Mouse (Mus musculus) inflammation-experienced regulatory T-cells, adult 6 months (primary cell): ENCODE data around the gene Tas2r144. TPM values are rescaled to one million over a fixed set of nuclear protein-coding genes. Genes with fewer than 3 reads are reported as not detected.

Experiments
- ATAC-seq: one replicate; pipeline ENCODE4 v1.8.0; 2017
- polyA plus RNA-seq, 3 experiments: library from polyadenylated mRNA; unstranded; fragments of 100-300 nt; shearing (Covaris generic); gene quantifications; one replicate each; pipeline ENCODE4 v1.2.1; 2017

The Tas2r144 gene
- polyA plus RNA-seq = not detected

DNA sequence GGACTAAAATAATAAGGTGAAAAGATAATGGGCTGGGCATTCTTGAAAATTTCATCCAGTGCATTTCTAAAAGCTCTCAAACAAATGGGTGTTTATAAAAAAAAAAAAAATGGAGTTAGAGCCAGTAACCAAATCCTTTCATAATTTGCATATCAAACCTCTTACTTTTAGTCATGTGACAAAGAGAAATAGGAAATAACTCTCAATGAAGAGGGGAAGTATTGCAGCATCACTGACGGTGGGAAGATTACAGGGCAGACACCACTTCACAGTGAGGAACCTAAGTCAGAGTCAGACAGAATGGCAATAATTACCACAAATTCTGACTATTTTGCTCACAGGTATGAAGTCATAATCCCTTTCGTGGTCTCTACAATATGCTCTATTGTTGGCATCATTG is at the start of gene Tas2r144:
Tas2r144 (plus strand) TSS at position 301 of the 400 bp plus-strand sequence.
- ATAC-seq = no peak

DNA sequence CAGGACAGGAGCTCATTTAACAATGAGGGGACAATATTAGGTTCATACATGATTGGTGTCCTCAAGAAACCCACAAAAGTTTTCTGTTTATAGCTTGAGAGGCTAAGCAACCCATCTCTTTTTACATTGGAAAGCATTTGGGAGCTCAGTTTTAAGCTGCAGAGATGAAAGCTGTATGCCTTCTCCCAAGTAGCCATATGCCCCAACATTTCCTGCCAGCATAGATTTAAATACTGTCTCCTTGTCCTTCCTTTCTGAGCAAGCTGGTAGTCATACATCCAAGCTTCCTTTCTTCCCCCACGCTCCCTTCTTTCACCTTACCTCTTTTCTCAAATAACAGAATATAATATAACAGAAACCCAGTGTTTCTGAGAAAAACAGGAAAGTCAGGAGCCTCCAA is 32.7 kb upstream of the Tas2r144 start:
- ATAC-seq = no peak

DNA sequence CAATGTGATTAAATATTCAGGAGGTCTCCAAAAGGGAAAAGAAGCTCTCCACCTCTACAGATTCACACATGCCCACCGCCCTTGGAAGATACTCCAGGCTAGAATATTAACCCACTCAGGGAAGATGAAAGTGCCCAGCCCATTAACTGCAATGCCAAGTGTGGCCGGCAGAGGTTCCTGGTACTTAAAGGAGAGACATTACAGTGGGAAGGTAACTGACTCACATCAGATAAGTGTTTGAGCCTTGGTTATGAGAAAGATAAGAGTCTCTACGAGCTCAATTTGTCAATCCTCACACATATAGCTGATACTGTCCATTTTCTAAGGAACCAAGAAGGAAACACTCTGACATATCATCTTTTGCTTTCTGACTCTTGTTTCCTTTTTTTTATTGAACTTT is 28.9 kb upstream of the Tas2r144 start:
- ATAC-seq = no peak

GRCm38 (mm10) chr6:42197710-42198109 is 17.4 kb upstream of the Tas2r144 start:
- no peak for ATAC-seq

DNA sequence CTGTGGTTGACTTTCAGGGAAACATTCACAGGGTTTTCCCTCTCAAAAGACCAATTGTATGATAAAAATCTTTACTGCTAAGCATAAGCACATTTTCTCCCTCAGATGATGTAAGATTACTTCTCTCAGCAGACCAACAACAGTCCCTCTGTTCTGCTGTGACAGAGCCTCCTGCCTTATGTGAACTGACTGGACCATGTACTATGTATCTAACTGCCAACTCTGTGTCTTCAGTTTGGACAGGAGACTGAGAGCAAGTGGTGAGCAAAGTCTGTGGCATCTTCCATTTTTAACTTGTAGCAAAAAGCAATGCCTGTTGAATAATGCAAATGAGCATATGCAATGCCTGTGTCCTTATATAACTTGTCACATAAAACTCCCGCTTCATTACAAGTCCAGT is 15.6 kb upstream of the Tas2r144 start:
- no peak for ATAC-seq

- no peak for ATAC-seq
Observed at GRCm38 (mm10) chr6:42222286-42222685, 7.2 kb downstream of the Tas2r144 start.

DNA sequence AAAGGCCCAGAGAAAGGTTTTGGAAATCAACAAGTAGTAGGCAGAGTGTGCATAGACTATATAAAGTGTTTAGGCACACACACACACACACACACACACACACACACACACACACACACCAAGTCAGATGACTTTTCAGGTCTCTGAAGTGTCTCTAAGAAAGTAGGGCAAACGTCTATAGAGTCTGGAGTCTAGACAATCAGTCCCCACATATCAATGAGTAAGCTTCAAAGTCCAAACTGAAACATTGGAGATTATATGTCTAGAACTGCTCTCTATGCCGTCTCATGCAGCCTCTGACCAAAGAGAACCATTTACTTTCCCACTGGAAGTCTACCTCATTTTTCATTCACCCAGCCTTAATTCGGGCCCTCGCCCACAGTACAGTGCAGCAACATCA is 9.9 kb downstream of the Tas2r144 start:
- no peak for ATAC-seq

- ATAC-seq = peak; percentile 85
Observed at GRCm38 (mm10) chr6:42227240-42228101, 12.3 kb downstream of the Tas2r144 start.

GRCm38 (mm10) chr6:42229610-42230009 is 14.5 kb downstream of the Tas2r144 start:
- ATAC-seq = no peak

DNA sequence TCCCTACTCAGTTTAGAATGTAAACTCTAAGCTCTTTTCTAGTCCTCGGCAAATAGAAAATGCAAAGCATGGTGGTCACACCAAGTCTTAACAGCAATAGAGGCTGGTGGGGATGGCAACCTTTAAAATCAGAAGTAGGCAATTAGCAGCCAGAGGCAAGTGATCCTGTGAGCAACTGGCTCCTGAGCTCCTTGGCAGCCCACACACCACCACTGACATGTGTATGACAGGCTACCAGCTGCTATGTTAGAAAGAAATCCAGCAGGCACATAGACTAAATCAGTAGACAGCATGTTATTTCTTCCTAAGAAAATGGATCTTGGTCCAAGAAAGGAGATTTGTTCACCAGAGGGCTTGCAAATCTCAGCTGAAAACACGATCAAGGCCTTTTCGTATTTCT is 16.1 kb downstream of the Tas2r144 start:
- ATAC-seq = no peak

DNA sequence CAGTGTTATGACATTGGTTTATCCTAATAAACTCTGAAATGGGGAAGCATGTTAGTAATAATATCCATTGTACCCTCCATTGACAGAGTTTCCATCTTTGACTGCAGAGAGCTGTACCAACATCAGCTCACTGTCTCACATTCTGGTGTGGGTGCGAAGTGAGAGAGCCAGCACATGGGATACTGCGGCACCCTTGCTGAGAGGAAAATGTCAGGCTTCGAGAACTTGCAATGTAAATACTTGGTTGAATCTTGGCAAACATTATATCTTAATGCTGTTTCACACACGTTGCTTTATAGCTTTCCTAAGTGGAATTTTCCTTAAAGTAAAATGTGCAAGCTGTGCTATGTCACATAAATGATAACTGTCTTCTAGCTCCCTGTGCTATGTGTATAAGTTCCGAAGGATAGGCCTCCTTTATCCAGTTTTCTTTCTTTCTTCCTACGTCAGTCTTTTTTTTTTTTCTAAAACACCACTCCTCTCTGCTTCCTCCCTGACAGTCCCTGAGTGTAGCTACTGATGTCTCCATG is 22.2 kb downstream of the Tas2r144 start:
- no peak for ATAC-seq

DNA sequence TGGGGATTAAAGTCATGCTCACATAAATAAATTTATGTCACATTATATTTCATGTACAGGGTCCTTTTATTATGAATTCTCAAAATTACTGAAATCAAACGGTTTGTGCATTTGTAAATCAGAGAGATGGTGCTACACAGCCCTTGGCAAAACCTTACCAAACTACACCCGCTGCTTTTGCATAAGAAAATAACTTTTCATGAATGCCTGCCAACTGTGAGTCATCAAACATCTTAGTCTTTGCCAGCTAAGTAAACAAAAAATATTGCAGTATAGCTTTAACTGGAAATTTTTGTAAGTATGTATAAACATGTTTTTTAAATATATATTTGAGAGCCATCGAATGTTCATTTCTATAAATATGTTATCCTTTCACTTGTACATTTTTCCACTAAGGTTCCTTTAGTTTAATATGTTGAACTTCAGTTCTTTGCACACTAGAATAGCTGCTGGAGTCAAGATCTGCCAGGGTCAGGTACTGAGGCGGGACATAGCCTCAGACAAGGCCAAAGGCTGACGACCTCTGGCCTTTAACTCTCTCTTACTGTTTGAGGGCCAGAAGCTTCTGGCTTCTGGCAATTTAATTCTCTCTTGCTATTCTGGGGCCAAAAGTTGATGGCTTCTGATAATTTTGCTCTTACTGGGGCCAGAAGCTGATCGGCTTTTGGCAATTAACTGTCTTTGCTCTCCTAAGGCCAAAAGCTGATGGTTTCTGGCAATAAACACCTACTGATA is 26.4 kb downstream of the Tas2r144 start:
- ATAC-seq = no peak

GRCm38 (mm10) chr6:42245711-42246353 is 30.7 kb downstream of the Tas2r144 start, which contains the start of gene Gstk1:
Gene Gstk1 (plus strand): TSS chr6:42245935.
- peak; percentile 100 for ATAC-seq

GRCm38 (mm10) chr6:42247173-42247572 is 32.0 kb downstream of the Tas2r144 start:
- no peak for ATAC-seq

GRCm38 (mm10) chr6:42247981-42248380 is 32.9 kb downstream of the Tas2r144 start:
- no peak for ATAC-seq

GRCm38 (mm10) chr6:42251791-42252190 is 36.7 kb downstream of the Tas2r144 start:
- no peak for ATAC-seq

DNA sequence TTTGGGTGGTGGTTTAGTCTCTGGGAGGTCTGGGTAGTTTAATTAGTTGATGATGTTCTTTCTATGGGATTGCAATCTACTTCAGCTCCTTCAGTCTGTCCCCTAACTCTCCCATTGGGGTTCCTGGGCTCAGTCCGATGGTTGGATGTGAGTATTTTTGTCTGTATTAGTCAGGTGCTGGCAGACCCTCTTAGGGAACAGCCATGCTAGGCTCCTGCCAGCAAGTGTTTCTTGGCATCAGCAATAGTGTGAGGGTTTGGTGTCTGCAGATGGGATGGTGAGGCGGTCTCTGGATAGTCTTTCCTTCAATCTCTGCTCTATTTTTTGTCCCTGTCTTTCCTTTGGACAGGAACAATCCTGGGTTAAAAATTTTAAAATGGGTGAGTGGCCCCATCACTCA is 38.0 kb downstream of the Tas2r144 start:
- no peak for ATAC-seq

GRCm38 (mm10) chr6:42257303-42257863 is 42.3 kb downstream of the Tas2r144 start:
- ATAC-seq = peak; percentile 91

GRCm38 (mm10) chr6:42260430-42260829 is 45.3 kb downstream of the Tas2r144 start:
- no peak for ATAC-seq

- ATAC-seq = no peak
Observed at GRCm38 (mm10) chr6:42261524-42262170, 46.5 kb downstream of the Tas2r144 start, which contains the start of gene Tmem139. Gene Tmem139 (plus strand): TSS chr6:42261970.

DNA sequence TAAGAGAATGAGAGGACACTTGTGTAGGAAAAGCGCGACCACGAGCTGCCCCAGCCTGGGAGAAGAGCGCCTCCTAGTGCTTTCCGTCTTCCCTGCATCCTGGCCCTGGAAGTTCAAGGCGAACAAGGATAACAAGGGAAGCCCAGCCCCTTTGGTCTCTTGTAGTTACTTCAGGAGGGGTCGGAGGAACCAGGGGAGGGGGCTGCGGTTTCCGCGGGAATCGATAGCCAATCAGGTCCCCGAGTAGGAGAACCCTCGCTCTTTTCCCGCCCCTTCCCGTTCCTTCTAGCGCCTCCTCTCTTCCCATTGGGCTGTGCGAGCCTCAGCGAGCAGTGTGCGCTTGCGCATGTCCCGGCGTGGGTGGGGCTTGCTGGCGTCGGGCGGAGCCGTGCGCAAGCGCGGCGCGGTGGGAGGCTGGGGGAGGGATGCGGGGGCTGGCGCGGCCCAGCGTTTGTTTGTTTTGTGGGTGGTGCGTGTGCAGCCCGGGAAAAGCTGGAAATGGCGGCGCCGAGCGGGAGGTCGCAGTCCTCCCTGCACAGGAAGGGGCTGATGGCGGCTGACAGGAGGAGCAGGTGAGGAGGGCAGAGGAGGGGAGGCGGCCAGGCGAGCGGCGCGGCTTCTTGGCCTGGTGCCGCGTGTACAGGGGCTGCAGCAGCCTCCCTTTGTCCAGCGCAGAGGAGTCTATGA is 49.6 kb downstream of the Tas2r144 start, which contains the start of gene Casp2:
Casp2 (plus strand) TSS at position 360 of the 687 bp plus-strand sequence.
- peak; percentile 89 for ATAC-seq
